Mouse (Mus musculus) embryonic facial prominence, embryonic 13.5 days (tissue): ENCODE results near the gene Arhgef39. TPM values are rescaled to one million over a fixed set of nuclear protein-coding genes. Genes with fewer than 3 reads are reported as not detected.

Source experiments
- ATAC-seq: fragments of 200-750 bp; cut with Nextera tagmentation; 2 replicates; pipeline ENCODE4 v1.8.0; 2017; ENCODE audit warnings: low read depth; ENCODE audit not compliant: insufficient number of reproducible peaks, insufficient read depth, low FRiP score, low TSS enrichment
- H3K27ac ChIP-seq: fragments of 300-500 bp; sonication (generic); 2 replicates; pipeline ENCODE4 v1.5.1; 2015; ENCODE audit warnings: moderate library complexity, mild to moderate bottlenecking, inconsistent platforms
- H3K27me3 ChIP-seq: fragments of 300-500 bp; sonication (generic); 2 replicates; pipeline ENCODE4 v1.6.1; 2015; ENCODE audit warnings: mild to moderate bottlenecking, inconsistent platforms
- H3K36me3 ChIP-seq: fragments of 300-500 bp; sonication (generic); 2 replicates; pipeline ENCODE4 v1.6.1; 2015; ENCODE audit warnings: mild to moderate bottlenecking, inconsistent platforms
- H3K4me1 ChIP-seq: fragments of 300-500 bp; sonication (generic); 2 replicates; pipeline ENCODE4 v1.6.1; 2015; ENCODE audit warnings: inconsistent platforms
- H3K4me2 ChIP-seq: fragments of 300-500 bp; sonication (generic); 2 replicates; pipeline ENCODE4 v1.6.1; 2015; ENCODE audit warnings: moderate library complexity, mild to moderate bottlenecking, inconsistent platforms
- H3K4me3 ChIP-seq: fragments of 300-500 bp; sonication (generic); 2 replicates; pipeline ENCODE4 v1.5.1; 2015; ENCODE audit warnings: mild to moderate bottlenecking, inconsistent platforms
- H3K9ac ChIP-seq: fragments of 300-500 bp; sonication (generic); 2 replicates; pipeline ENCODE4 v1.6.1; 2015; ENCODE audit warnings: mild to moderate bottlenecking, inconsistent platforms
- H3K9me3 ChIP-seq: fragments of 300-500 bp; sonication (generic); 2 replicates; pipeline ENCODE4 v1.6.1; 2016; ENCODE audit warnings: inconsistent platforms
- WGBS: fragments of 180-500 bp; shearing (Covaris S2); methylation state at CpG from one replicate; pipeline ENCODE4 v1.1.7; 2015; ENCODE audit warnings: mixed read lengths; 5-methylcytosine and 5-hydroxymethylcytosine counted together
- polyA plus RNA-seq: library from polyadenylated mRNA; unstranded; fragments of >200 nt; fragmentation: Nextera tagmentation; extraction: Ambion mirVana; gene quantifications from 2 replicates; pipeline ENCODE4 v1.2.1, GENCODE M21; 2015

The Arhgef39 gene
- polyA plus RNA-seq, 1 experiment from 2014 or later, result 45.7 TPM

GRCm38 (mm10) chr4:43527880-43528279 is 28.4 kb upstream of the Arhgef39 start:
- peaks cover 16% of the 10 kb centered on the region for H3K4me1 ChIP-seq
- no peak overlapping the region for H3K9ac ChIP-seq
- no peak overlapping the region for H3K4me3 ChIP-seq
- H3K9me3 ChIP-seq, result no peaks in the 10 kb centered on the region
- H3K36me3 ChIP-seq, result peaks cover 21% of the 10 kb centered on the region
- peaks cover 23% of the 10 kb centered on the region for H3K27me3 ChIP-seq
- no peak for ATAC-seq
- H3K27ac ChIP-seq, result no peak overlapping the region
- 65% methylated on average over 5 of the region's 5 CpGs for WGBS
- no peak overlapping the region for H3K4me2 ChIP-seq

GRCm38 (mm10) chr4:43519956-43520355 is 20.5 kb upstream of the Arhgef39 start:
- Histone ChIP-seq H3K27ac (no peak overlapping the region), H3K4me1 (peaks cover 53% of the 10 kb centered on the region), H3K4me3 (peak overlapping the region; percentile 26), H3K9ac (0 out of 2 replicates have a peak overlapping the region, but pooled peaks have one; percentile 22), H3K27me3 (peaks cover 27% of the 10 kb centered on the region), H3K4me2 (peak overlapping the region; percentile 54), H3K36me3 (peaks cover 27% of the 10 kb centered on the region), H3K9me3 (no peaks in the 10 kb centered on the region)
- no peak for ATAC-seq
- 12% methylated on average over 6 of the region's 6 CpGs for WGBS

GRCm38 (mm10) chr4:43519551-43519950 is 20.1 kb upstream of the Arhgef39 start:
- Histone ChIP-seq H3K4me3 (peak overlapping the region; percentile 26), H3K36me3 (peaks cover 27% of the 10 kb centered on the region), H3K4me1 (peaks cover 49% of the 10 kb centered on the region), H3K9me3 (no peaks in the 10 kb centered on the region), H3K27ac (no peak overlapping the region), H3K9ac (peak overlapping the region; percentile 22; the same call in 1 of the 2 replicates), H3K27me3 (peaks cover 23% of the 10 kb centered on the region), H3K4me2 (peak overlapping the region; percentile 54)
- 19% methylated on average over 10 of the region's 10 CpGs for WGBS
- ATAC-seq, result no peak

DNA sequence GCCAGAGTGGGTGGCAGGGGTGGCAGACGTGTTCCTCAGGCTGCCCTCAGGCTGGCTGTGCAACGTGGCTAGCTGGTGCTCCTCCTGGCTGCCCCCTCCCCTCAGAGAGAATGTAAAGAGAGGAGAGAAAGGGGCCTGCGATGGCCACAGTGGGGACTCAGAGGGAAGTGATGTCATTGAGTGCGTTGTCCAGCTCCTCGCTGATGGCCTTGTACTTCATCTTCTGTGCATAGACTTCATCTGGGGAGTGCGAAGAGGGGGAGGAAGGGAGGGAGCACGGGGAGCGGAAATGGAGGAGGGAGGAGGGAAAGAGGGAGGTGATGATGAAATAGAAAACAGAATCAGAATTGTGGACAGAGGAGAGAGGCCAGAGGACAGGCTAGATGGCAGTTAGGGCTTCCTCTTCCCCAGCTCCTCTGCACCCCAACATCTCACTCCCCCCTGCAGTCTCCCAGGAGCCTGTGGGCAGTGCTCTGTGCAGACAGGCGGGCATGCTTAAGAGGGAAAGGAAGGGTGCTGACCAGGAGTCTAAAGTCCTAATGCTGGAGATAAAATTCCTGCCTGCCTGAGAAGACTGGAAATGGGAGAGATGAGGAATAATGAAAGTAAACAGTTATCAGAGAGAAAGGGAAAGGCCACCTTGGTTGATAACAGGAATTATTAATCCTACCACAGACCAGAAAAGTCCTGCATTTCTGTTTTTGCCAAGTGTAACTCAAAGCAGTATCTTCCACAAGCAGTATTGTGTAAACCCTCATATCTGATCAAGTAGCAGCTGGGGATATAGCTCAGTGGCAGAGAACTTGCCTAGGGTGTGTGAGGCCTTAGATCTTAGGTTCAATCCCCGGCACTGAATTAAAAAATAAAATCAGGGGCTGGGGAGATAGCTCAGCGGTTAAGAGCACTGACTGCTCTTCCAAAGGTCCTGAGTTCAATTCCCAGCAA is 16.5 kb upstream of the Arhgef39 start:
- ATAC-seq, result no peak
- no peak overlapping the region for H3K4me2 ChIP-seq
- WGBS, result 70% methylated on average over 11 of the region's 11 CpGs
- peaks cover 29% of the 10 kb centered on the region for H3K36me3 ChIP-seq
- peaks cover 28% of the 10 kb centered on the region for H3K4me1 ChIP-seq
- peaks cover 9% of the 10 kb centered on the region for H3K27me3 ChIP-seq
- no peak overlapping the region for H3K27ac ChIP-seq
- no peak overlapping the region for H3K4me3 ChIP-seq
- no peak overlapping the region for H3K9ac ChIP-seq
- H3K9me3 ChIP-seq, result no peaks in the 10 kb centered on the region

- peaks cover 9% of the 10 kb centered on the region for H3K27me3 ChIP-seq
- H3K4me1 ChIP-seq, result peaks cover 18% of the 10 kb centered on the region
- no peak overlapping the region for H3K9ac ChIP-seq
- no peak overlapping the region for H3K27ac ChIP-seq
- no peak overlapping the region for H3K4me2 ChIP-seq
- H3K36me3 ChIP-seq, result peaks cover 22% of the 10 kb centered on the region
- H3K9me3 ChIP-seq, result no peaks in the 10 kb centered on the region
- WGBS, result 72% methylated on average over 4 of the region's 4 CpGs
- no peak for ATAC-seq
- H3K4me3 ChIP-seq, result no peak overlapping the region
These were observed 14.3 kb upstream of the Arhgef39 start for GRCm38 (mm10) chr4:43513791-43514190.

DNA sequence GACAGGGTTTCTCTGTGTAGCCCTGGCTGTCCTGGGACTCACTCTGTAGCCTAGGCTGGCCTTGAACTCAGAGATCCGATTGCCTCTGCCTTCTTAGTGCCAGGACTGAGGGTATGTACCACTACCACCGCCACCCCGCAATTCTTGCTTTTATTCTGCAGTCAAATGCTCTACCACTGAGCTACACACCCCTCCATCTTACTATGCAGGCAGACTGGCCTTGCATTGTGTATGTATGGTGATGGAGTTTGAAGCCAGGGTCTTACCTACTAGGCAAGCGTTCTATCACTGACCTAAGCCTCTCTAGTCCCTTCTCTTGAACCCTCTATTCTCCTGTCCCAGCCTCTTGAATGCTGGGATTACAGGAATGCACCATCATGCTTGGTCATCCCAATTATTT is 13.8 kb upstream of the Arhgef39 start:
- ATAC-seq, result no peak
- 84% methylated on average over 4 of the region's 4 CpGs for WGBS

GRCm38 (mm10) chr4:43512653-43513052 is 13.2 kb upstream of the Arhgef39 start:
- no peak overlapping the region for H3K9ac ChIP-seq
- H3K4me1 ChIP-seq, result peaks cover 26% of the 10 kb centered on the region
- no peak overlapping the region for H3K4me3 ChIP-seq
- WGBS, result 52% methylated on average over 7 of the region's 7 CpGs
- H3K4me2 ChIP-seq, result no peak overlapping the region
- peaks cover 15% of the 10 kb centered on the region for H3K27me3 ChIP-seq
- peaks cover 13% of the 10 kb centered on the region for H3K36me3 ChIP-seq
- no peak for ATAC-seq
- H3K9me3 ChIP-seq, result no peaks in the 10 kb centered on the region
- H3K27ac ChIP-seq, result no peak overlapping the region

More for the DNA sequence above, 13.8 kb upstream of the Arhgef39 start:
- H3K27ac ChIP-seq, result no peak overlapping the region
- no peak overlapping the region for H3K4me2 ChIP-seq
- H3K27me3 ChIP-seq, result peaks cover 11% of the 10 kb centered on the region
- H3K36me3 ChIP-seq, result peaks cover 19% of the 10 kb centered on the region
- no peaks in the 10 kb centered on the region for H3K9me3 ChIP-seq
- no peak overlapping the region for H3K9ac ChIP-seq
- peaks cover 19% of the 10 kb centered on the region for H3K4me1 ChIP-seq
- no peak overlapping the region for H3K4me3 ChIP-seq

- Histone ChIP-seq H3K9me3 (no peaks in the 10 kb centered on the region), H3K4me3 (no peak overlapping the region), H3K27ac (no peak overlapping the region), H3K4me2 (no peak overlapping the region), H3K36me3 (peaks cover 11% of the 10 kb centered on the region), H3K9ac (no peak overlapping the region), H3K4me1 (peaks cover 31% of the 10 kb centered on the region), H3K27me3 (peaks cover 22% of the 10 kb centered on the region)
- WGBS, result 78% methylated on average over 19 of the region's 19 CpGs
- no peak for ATAC-seq
These were observed 12.4 kb upstream of the Arhgef39 start for GRCm38 (mm10) chr4:43511675-43512454.

GRCm38 (mm10) chr4:43509109-43509508 is 9.6 kb upstream of the Arhgef39 start:
- ATAC-seq, result no peak
- Histone ChIP-seq H3K9ac (peak overlapping the region; percentile 75), H3K9me3 (no peaks in the 10 kb centered on the region), H3K4me2 (peak overlapping the region; percentile 76), H3K27ac (no peak overlapping the region), H3K4me1 (peaks cover 35% of the 10 kb centered on the region), H3K27me3 (peaks cover 24% of the 10 kb centered on the region), H3K36me3 (no peaks in the 10 kb centered on the region), H3K4me3 (peak overlapping the region; percentile 49)
- 37% methylated on average over 9 of the region's 9 CpGs for WGBS

GRCm38 (mm10) chr4:43508666-43508997 is 9.1 kb upstream of the Arhgef39 start:
- Histone ChIP-seq H3K4me3 (peak overlapping the region; percentile 49), H3K9me3 (no peaks in the 10 kb centered on the region), H3K27me3 (peaks cover 24% of the 10 kb centered on the region), H3K4me1 (peaks cover 35% of the 10 kb centered on the region), H3K9ac (peak overlapping the region; percentile 75), H3K36me3 (no peaks in the 10 kb centered on the region), H3K4me2 (peak overlapping the region; percentile 76), H3K27ac (no peak overlapping the region)
- peak; percentile 69; the same call in 1 of the 2 replicates for ATAC-seq
- whole genome bisulfite sequencing, result 6% methylated on average over 13 of the region's 13 CpGs

GRCm38 (mm10) chr4:43507938-43508665 is 8.6 kb upstream of the Arhgef39 start:
- Histone ChIP-seq H3K9ac (peak overlapping the region; percentile 75), H3K4me2 (peak overlapping the region; percentile 76), H3K4me1 (peaks cover 35% of the 10 kb centered on the region), H3K4me3 (peak overlapping the region; percentile 49), H3K9me3 (no peaks in the 10 kb centered on the region), H3K27ac (no peak overlapping the region), H3K27me3 (peaks cover 24% of the 10 kb centered on the region), H3K36me3 (no peaks in the 10 kb centered on the region)
- ATAC-seq, result 0 out of 2 replicates have a peak, but pooled peaks have one; percentile 28
- WGBS, result 10% methylated on average over 22 of the region's 22 CpGs
